Mouse (Mus musculus): ENCODE measurements around the gene Dip2b. TPM values are rescaled to one million over a fixed set of nuclear protein-coding genes. Genes with fewer than 3 reads are reported as not detected.

Gene Dip2b
- total RNA-seq, 2 experiments from 2014 or later, result 5.8 to 8.3 TPM

- no peak overlapping the region for H3K4me3 ChIP-seq
Observed at GRCm38 (mm10) chr15:100202431-100203015, 164.1 kb downstream of the Dip2b start.

GRCm38 (mm10) chr15:100204574-100204973, 166.1 kb downstream of the Dip2b start:
- intact Hi-C loops (cut with DNase I), result no loop called here
- TF ChIP-seq CTCF (IDR thresholded peaks at IDR 0.05), result no peak
- DNase-seq, result no peak
- H3K4me3 ChIP-seq, result no peak overlapping the region
- peak overlapping the region; percentile 40; the same call in 1 of the 2 replicates for H3K27ac ChIP-seq

More at GRCm38 (mm10) chr15:100202431-100203015, 164.1 kb downstream of the Dip2b start:
- intact Hi-C loops (cut with DNase I), result no loop called here
- no peak for DNase-seq
- peak overlapping the region; percentile 70 for H3K27ac ChIP-seq
- TF ChIP-seq CTCF (IDR thresholded peaks at IDR 0.05), result no peak

GRCm38 (mm10) chr15:100210013-100210412, 171.5 kb downstream of the Dip2b start:
- no peak for DNase-seq
- Histone ChIP-seq H3K27ac (no peak overlapping the region), H3K4me3 (no peak overlapping the region)
- no peak for TF ChIP-seq CTCF (IDR thresholded peaks at IDR 0.05)
- intact Hi-C loops (cut with DNase I), result no loop called here

GRCm38 (mm10) chr15:100213339-100213738, 174.9 kb downstream of the Dip2b start:
- intact Hi-C loops (cut with DNase I), result no loop called here
- TF ChIP-seq CTCF (IDR thresholded peaks at IDR 0.05), result no peak
- no peak for DNase-seq
- Histone ChIP-seq H3K4me3 (no peak overlapping the region), H3K27ac (no peak overlapping the region)

GRCm38 (mm10) chr15:100215092-100215491, 176.6 kb downstream of the Dip2b start:
- DNase-seq, result no peak
- intact Hi-C loops (cut with DNase I), result no loop called here
- no peak for TF ChIP-seq CTCF (IDR thresholded peaks at IDR 0.05)
- Histone ChIP-seq H3K4me3 (no peak overlapping the region), H3K27ac (no peak overlapping the region)

- H3K4me3 ChIP-seq, result no peak overlapping the region
- H3K27ac ChIP-seq, result no peak overlapping the region
- DNase-seq, result no peak
- intact Hi-C loops (cut with DNase I), result no loop called here
- TF ChIP-seq CTCF (IDR thresholded peaks at IDR 0.05), result no peak
Observed at GRCm38 (mm10) chr15:100216173-100216572, 177.7 kb downstream of the Dip2b start.

- no peak for TF ChIP-seq CTCF (IDR thresholded peaks at IDR 0.05)
- intact Hi-C loops (cut with DNase I), result no loop called here
Observed at GRCm38 (mm10) chr15:100218018-100218417, 179.6 kb downstream of the Dip2b start.

GRCm38 (mm10) chr15:100219396-100219795, 180.9 kb downstream of the Dip2b start:
- intact Hi-C loops (cut with DNase I), result no loop called here
- TF ChIP-seq CTCF (IDR thresholded peaks at IDR 0.05), result no peak
- DNase-seq, result peak; percentile 54
- no peak overlapping the region for H3K4me3 ChIP-seq
- no peak overlapping the region for H3K27ac ChIP-seq

More at GRCm38 (mm10) chr15:100218018-100218417, 179.6 kb downstream of the Dip2b start:
- Histone ChIP-seq H3K27ac (no peak overlapping the region), H3K4me3 (no peak overlapping the region)
- no peak for DNase-seq

GRCm38 (mm10) chr15:100220916-100221315, 182.5 kb downstream of the Dip2b start:
- intact Hi-C loops (cut with DNase I), result loop anchor here (10.0 kb wide), 1 partner anchor 186 kb away; the partner anchor contains the start of gene Dip2b
- TF ChIP-seq CTCF (IDR thresholded peaks at IDR 0.05), result no peak
- DNase-seq, result no peak

GRCm38 (mm10) chr15:100225381-100225780, 186.9 kb downstream of the Dip2b start:
- TF ChIP-seq CTCF (IDR thresholded peaks at IDR 0.05), result no peak
- H3K27ac ChIP-seq, result no peak overlapping the region; the same call in 1 of the 2 replicates
- H3K4me3 ChIP-seq, result no peak overlapping the region
- intact Hi-C loops (cut with DNase I), result loop anchor here (5.0 to 10.0 kb wide), 2 partner anchors 33 to 191 kb away; partner anchors contain the start of gene Dip2b
- DNase-seq, result no peak

More at GRCm38 (mm10) chr15:100220916-100221315, 182.5 kb downstream of the Dip2b start:
- no peak overlapping the region for H3K27ac ChIP-seq
- no peak overlapping the region for H3K4me3 ChIP-seq

- no peak for TF ChIP-seq CTCF (IDR thresholded peaks at IDR 0.05)
- no peak for DNase-seq
- no peak overlapping the region for H3K4me3 ChIP-seq
- intact Hi-C loops (cut with DNase I), result loop anchor here (5.0 to 10.0 kb wide), 2 partner anchors 34 to 191 kb away; partner anchors contain the start of gene Dip2b
- H3K27ac ChIP-seq, result peak overlapping the region; percentile 99; the same call in 1 of the 2 replicates
Observed at GRCm38 (mm10) chr15:100225891-100226290, 187.4 kb downstream of the Dip2b start.

- intact Hi-C loops (cut with DNase I), result loop anchor here (5.0 to 10.0 kb wide), 2 partner anchors 35 to 192 kb away; partner anchors contain the start of gene Dip2b
- TF ChIP-seq CTCF (IDR thresholded peaks at IDR 0.05), result no peak
- peak; percentile 40 for DNase-seq
- peak overlapping the region; percentile 99 for H3K27ac ChIP-seq
- H3K4me3 ChIP-seq, result peak overlapping the region; percentile 85
Observed at GRCm38 (mm10) chr15:100227031-100227662, 188.7 kb downstream of the Dip2b start.

Data from gastrocnemius, adult 2 months (tissue).